Mouse (Mus musculus) urinary bladder, postnatal 14 days (tissue): ENCODE measurements around the gene Crat.

Experiments used
- DNase-seq: peaks from one replicate; pipeline ENCODE4 v3.0.0; 2021; ENCODE audit warnings: low spot score

Crat gene

DNA sequence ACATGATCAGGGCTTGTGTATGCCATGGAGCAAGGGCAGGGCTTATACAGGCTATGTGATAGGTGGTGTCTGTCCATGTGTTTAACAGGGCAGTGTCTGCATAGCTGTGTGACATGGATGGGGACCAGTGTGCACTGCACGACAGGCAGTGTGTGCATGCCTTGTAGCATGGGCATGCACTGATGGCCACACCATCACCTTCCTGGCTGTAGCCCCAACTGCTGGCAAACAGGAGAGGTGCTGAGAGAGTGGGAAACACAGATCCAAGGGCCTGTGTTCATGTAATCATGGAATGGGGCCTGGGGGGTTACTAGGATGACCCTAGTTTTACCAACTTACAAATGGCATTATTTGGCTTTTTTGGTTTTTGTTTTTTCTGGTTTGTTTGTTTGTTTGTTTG is 11.7 kb downstream of the Crat start:
- DNase-seq: no peak

DNA sequence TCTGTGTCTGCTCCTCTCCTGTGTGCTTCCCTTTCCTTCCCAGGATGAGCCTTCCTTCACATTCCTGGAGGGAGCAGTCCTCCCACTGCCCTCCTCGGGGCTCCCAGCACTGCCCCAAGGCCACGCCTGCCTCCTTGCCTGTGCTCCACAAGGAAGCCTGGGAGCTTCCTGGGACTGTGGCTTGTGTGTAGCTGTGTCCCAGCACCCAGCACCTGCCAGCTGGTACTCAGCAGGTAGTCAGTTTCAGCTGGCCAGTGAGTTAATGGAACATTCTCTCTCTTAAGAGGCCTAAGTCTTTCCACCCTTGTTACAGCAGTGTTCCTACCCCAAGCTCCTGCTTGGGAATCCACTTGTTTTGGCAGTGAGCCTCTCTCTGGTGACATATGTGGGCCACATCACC is 12.8 kb downstream of the Crat start:
- DNase-seq: no peak

DNA sequence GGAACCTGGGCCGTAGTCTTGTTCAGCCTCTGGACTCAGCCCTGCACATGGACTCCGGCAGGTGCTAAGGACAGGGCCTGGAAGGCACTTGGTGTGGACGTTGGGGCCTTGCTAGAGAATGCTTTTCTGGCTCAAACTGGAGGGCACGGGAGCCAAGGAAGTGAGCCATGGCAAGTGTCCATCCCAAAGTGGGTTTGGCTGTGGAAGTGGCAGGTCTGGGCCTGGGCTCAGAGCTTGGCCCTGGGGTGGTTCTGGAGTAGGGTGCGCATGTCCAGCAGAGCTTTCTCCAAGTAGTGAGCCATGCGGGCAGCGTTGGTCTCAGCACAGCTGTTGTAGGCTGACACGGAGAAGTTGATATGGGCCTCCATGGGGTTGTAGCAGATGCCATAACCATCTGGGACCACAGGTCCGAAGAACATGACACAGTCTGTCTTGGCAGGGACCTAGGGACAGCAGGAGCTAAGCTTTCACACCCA is 13.2 kb downstream of the Crat start:
- no peak for DNase-seq

DNA sequence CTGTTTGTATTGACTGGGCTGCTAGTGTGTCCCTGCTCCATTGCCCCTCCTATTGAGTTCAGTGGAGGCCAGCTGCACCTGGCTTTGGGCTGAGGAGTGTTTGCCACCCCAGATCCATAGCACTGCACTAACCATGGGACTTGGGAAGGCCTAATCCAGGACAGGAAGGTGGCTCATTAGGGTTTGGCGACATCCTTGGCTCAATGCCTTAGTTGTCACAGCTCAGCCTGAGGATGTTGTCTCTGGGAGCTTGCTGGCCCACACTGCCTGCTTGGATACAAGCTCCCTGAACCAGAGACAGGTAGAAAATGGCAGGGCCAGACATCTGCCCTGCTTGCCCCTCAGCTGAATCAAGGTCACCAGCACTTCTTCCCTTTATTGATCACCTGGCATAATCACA is 14.0 kb downstream of the Crat start:
- DNase-seq: no peak

DNA sequence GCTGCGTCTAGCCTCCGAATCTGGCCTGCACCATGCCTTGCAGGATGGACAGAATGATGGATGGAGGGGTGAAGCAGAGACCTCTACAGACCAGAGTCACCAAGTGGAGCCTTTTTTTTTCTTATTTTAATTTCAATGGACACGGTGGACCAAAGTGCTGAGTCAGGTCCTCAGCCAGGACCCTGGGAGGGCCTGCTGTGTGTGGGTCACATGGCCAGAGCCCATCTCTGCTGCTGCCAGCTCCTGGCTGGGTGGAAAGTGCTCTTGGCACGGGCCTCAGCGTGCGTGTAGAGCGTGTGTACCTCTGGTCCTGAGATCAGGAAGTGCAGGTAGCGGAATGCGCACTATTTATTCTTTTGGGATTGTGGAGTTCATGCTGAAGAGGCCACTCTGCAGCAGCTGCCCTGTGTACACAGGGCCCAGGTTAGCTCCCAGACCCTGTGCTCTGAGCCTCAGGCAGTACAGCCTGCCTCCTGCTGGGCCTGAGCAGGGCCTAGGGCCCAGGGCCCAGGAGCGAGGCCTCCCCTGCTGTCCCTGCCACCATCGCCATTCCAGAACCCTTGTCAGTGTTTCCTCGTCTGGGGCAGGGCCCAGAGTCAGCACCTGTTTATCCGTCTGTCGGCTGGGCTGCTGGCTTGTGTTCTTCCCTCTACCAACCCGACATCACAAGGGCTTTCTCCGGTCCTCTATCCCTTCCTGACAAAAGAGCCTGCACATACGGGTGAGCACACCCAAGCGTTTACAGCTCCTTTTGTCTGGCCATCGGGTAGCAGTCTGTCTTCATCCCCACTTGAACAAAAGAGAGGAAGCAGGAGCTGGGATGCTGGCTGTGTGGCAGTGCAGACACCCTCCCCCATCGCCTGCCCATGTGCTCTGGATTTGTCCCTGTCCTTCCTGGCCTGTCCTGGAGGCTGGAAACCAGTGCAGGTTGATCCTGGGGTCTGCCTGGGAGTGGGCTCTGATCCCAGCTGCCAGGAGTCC is 16.1 kb downstream of the Crat start:
- DNase-seq: no peak

DNA sequence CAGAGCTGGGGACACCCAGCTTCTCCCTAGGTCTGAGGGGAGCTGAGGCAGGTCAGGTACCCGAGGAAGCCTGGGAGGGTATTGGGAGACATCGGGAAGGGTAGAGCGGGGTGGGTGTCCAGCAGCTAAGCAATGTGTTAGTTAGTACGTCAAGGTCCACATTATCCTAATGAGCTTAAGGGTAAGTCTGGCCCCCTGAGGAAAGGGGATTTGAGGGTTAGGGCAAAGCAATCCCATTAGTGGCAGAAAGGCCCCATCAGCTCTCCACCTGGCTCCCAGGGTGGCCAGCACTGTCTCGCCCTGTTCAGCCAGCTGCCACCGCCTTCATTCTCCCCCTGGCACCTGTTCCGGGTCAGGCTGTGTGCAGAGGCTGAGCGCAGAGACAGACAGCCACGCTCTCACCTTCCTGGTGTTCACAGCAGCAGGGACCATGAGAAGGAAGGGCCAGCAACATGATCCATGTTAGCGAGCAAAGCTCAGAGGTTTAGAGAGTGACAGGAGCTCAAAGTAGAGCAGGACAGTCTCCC is 17.6 kb downstream of the Crat start:
- DNase-seq: no peak

DNA sequence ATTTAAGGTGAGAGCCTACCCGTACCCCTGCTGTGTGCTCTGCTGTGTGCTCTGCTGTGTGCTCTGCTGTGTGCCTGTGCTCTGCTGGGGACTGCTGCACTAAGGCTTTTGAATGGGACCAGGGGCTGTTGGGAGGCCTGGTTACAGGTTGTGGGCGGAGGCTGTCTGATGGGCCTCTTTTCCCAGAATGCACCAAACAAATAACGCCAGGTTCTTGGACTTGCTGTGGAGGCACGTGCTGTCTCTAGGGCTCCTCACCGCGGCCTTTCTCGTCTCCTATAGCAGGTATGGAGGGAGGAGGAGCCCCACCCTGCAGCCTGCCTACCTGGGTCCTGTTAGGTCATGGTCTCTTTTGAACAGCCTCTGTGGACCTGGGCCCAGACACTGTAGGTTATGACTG is 19.4 kb downstream of the Crat start:
- DNase-seq: no peak

DNA sequence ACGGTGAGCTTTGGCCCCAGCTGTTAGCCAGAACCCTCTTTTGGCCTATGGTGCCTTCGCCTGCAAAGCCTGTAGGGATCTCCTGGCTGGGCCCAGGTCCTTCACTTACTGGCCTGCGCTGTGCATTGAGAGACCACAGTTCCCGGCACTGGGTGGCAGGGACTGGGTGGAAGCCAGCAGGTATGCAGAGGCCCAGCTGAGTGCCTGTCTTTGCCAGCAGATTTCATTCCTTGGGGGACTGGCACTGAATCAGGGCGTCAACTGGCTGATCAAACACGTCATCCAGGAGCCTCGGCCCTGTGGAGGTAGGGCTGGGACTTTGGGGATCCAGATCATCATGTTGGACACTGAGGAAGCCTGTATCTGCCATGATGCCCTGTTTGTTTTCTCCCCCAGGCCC is 19.9 kb downstream of the Crat start:
- DNase-seq: no peak

DNA sequence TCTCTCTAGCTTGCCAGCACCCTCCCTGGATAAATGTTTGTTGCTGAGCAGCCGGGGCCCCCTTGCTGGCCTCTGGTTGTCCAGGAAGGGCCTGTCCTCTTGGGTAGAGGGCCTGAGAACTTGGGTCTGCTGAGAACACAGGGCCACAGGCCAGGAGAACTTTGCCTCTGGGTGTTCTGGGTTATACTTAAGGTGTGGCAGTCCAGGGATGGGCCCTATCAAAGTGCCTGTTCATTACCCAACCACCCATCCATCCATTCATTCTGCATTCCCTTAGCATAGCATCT is 22.3 kb downstream of the Crat start:
- DNase-seq: no peak

DNA sequence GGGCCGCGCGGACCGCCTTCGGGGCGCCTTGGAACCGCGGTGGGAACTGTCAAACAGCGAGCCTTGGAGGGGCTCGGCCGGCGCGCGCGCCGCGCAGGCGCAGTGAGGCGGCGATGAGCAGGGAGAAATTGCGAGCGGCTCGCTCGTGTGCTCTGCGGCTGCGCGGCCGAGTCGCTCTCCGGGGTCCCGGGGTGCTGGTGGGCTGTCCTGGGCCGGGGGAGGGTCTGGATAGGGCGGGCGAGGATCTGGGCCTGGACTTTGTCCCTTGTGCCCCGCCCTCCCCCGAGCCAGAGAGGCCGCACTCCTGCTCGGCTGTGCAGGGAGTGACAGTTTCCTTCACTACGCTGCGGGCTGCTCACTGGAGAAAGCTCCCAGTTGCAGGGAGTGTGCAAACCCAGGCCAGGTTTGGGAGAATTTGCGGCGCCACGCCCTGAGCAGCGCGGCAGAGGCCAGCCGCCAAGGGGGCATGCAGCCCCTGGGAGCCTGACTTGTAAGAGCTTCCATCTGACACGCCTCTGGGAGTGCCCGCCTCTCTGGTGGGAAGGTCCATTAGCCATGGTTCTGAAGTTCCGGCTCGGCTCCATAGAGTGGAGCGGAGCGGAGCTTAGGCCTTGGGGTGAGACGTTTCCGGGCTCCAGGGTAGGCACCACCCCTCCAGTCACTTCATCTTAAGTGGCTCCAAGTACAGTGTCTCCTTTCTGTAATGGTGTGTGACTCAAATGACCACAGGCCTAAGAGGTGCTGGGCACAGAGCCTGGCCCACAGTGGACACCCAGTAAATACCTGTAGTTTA is 22.8 kb downstream of the Crat start:
- peak; percentile 78 for DNase-seq

DNA sequence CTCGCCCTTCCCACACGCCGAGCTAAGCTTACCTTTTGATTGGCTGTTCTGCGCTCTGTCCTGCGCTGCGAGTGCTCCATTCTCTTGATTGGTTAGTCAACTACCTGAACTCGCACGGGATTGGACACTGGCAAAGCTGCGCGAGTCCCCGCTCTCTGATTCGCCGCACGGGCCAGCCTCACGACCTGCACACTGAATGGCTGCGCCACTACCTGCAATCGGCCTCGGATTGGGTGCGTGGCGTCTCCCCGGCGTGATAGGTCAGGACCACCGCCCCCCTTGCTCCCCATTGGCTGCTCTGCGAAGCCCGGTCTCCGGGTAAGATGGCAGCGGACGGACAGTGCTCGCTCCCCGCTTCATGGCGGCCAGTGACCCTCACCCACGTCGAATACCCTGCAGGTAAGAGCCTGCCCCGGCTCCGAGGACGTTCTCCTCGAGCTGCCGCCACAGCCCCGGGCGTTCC is 23.5 kb downstream of the Crat start, which contains the start of gene Dolpp1:
TSS of gene Dolpp1 (plus strand) at position 141 of the 463 bp plus-strand sequence.
- peak; percentile 96 for DNase-seq

DNA sequence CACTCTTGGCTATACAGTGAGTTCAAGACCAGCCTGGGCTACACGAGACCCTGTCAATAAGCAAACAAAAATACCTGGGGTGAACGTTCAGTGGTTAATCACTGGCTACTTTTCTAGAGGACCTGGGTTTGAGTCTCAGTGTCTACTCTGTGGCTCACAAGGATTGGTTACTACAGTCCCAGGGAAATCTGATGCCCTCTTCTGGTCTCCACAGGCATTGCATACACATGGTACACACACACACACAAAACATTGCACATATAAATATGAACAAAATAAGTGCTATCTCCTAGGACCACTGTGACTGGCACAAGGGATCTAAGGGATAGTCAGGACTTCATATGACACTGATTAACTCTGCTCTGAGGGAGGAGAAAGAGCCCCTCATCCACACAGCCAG is 26.6 kb downstream of the Crat start:
- DNase-seq: no peak

DNA sequence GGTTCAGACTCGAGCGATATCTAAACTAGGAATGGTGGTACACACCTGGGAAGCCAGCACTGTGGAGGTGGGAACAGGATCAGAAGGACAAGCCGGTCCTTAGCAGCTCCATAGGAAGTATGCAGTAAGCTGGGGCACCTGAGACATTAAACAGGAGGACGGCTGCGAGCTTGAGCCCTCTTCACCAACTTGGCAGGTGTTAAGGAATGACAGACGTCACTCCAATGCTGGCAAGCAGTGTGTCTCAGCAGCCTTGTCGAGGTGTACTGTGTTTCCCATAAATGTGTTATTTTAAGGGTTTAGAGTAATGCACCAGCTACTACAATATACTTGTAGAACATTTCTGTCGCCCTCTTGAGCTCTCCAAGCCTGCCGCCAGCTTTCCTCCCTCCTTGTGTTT is 28.7 kb downstream of the Crat start:
- DNase-seq: no peak

DNA sequence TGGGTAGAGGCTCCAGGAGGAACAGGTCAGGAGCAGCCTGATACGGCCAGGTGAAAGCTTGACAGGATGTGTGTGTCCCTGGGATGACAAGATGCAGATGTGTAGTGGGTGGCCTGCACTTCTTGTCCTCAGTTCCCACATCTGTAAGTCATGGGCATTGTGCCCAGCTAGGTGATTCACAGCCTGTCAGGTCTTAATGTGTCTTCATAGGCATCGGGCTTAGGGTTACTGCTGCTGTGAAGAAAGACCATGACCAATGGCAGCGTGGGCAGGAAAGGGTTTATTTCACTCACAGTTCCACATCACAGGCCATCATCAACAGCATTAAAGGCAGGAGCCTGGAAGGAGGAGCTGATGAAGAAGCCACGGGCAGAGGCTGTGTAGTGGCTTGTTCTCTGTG is 30.0 kb downstream of the Crat start:
- no peak for DNase-seq

DNA sequence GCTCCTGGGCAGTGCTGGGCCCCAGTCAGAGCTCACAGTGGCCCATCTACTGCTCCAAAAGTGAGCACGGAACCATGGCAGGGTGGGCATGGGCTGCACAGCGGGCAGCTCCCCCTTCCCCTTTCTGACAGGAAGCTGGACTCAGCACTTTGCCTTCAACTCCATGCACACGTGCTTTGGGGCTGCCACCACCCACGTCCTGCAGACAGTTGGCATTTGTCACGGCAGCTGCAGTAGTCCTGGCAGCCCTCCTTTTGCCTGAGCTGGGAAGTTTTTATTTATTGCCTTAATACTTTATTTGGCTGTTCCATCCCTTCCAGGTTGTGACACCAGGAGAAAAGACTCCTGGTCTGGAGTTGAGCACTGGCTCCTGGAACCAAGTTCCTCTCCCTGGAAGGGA is 30.8 kb downstream of the Crat start:
- no peak for DNase-seq

DNA sequence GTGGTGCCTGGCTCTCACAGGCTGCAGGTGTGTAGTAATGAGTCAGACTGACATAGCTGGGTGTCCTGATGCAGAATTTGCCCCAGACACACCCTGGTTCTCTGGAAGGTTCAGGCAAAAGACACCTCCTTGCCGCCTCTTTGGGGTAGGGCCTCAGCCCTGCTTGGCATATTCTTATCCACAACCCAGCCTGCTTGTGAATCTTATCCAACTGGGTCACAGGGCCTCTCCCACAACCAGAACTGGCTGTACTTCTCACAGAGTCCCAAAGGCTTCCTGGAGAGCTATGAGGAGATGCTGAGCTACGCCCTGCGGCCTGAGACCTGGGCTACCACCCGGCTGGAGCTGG is 34.3 kb downstream of the Crat start:
- DNase-seq: no peak

DNA sequence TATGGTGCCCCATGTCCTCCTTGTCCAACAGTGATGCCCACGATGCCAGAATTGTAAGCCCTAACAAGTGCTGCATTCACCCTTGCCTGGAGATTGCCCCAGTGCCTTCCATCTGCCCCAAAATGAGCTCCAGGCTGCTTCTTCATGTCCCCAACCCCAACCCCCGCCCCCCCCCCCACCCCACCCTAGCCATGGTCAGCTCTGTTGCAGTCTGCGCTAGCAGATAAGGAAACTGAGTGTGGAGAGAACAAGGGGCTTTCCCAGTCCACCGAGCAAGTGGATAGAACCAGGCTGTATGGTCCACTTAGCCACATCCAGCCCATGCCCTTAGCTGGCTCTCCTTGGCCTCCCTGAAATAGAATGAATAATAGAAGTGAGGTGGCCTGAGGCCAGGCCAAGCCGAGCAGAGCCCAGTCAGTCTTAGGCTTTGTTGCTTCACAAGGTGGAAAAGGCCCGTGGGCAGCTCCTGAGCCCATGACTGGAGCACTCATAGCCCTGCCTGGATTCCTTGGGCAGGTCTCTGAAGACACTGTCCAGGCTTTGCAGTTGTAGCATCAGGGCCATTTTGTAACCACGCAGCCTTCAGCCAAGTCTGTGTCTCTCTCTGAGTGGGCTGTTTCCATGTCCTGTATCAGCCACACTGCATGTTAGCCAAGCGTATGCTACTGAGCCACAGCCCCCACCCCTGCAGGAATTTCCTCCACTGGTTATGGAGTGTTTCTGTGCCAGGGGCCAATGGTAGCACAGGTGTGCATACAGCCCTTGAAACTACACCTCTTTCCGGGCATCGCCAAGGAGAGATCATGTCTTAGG is 34.8 kb downstream of the Crat start:
- no peak for DNase-seq

DNA sequence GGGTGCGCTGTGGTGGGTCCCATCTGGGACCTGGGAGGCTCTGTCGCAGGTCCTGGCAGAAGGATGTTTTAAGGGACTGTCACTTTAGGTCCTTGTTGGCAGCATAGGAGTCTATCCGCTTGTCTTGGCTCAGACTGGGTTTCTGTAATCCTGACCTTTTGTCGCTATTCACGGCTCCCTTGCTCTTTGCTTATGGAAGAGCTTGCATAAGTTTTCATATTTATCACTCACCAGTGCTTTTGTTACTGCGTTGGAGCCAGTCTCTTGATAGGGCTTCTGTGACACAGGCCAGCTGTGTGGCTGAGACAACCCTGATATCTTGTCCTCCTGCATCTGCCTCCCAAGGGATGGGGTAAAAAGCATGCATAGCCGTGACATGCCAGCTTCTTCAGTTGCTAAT is 36.3 kb downstream of the Crat start:
- no peak for DNase-seq

DNA sequence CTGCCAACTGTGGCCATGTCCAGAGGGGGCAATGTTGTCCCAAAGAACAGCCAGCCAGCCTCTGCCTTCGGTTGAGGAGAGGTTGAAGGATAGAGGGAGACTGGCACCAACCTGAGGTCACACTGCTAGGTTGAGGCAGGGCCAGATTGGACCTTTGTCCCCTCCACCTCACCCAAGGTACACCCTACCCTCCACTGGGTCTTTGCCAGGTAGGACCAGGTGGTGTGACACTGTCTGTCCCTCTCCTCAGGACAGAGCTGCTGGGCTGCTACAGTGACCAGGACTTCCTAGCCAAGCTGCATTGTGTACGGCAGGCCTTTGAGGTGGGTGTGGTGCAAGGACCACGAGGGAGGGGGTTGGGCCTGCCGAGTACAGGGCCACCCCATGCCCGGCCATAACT is 37.9 kb downstream of the Crat start:
- DNase-seq: no peak

DNA sequence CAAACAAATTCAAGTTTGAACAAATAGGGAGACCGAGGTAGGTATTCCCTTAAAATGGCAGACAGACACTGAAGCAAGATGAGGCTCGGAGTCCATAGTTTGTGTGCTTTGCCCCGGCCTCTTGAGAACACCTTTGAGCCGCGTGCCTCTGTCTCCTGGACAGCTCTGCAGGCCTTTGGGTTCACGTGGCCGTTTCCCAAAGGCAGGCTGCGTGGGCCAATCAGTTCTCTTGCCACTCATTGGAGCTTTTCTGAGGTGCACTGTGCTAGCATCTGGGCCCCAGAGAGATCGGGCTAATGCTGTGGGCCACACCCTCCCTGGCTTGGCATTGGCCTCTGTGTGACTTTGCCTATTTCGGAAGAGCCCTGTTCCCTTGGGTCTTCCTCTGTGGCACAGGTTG is 39.7 kb downstream of the Crat start:
- DNase-seq: no peak

DNA sequence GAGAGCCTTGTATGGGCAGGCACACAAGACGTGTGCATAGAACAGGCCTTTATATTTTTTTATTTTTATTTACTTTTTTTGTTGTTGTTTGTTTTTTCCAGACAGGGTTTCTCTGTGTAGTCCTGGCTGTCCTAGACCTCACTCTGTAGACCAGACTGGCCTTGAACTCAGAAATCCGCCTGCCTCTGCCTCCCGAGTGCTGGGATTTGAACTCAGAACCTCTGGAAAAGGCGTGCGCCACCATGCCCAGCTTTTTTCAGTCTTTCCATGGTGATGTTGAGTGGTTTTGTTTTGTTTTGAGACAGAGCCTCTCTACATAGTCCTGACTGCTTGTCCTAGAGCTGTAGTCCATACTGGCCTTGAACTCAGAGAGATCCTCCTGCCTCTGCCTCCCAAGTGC is 42.9 kb downstream of the Crat start:
- no peak for DNase-seq

DNA sequence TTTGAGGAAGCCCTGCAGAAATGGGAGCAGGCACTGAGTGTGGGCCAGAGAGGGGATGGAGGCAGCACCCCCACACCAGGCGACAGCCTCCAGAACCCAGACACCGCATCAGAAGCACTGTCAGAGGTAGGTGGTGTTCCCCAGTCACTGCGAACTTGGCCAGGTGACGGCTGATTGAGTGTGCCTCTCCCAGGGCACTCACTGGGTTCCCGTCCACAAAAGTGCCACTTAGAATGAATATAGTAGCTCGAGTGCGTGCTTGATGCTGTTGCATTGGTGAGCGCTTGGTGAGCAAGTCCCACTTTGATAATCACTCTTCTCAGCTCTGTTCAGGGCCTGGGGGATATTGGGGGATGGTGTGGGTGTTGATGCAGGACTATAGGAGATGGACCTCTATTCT is 44.1 kb downstream of the Crat start:
- DNase-seq: no peak
